ENCODE assay signal across 9 mouse cellular contexts in genomic region chr17:12094827-12095590, GRCm38 (mm10). TPM values are rescaled to one million over a fixed set of nuclear protein-coding genes. Genes with fewer than 3 reads are reported as not detected.
DNase-seq lines count a peak whose midpoint lies in the region; ATAC-seq and TF ChIP-seq lines count a peak whose summit lies in the region.
"Had no signal": no experiment of that assay in that cellular context is flagged by ENCODE, and none has a peak within 500 bp of the region (broad histone marks: within the 10 kb centered on the region; RNA-seq: fewer than 3 reads in every experiment).

No protein-coding gene starts in this region.

- no peaks in the 10 kb centered on the region for H3K79me3 ChIP-seq in C2C12 (ENCODE audit: low read depth)

- H3K79me2 ChIP-seq in C2C12 (ENCODE audit: control insufficient read depth, insufficient read depth), result no peaks in the 10 kb centered on the region

- H3ac ChIP-seq in C2C12 (ENCODE audit: control insufficient read depth, insufficient read length, low read depth), result no peak overlapping the region

- TF ChIP-seq CTCF in C2C12 (IDR thresholded peaks at IDR 0.05; ENCODE audit: control insufficient read depth, insufficient read depth, insufficient read length), result no peak
- TF ChIP-seq CTCF in brain, embryonic 14.5 days (IDR thresholded peaks at IDR 0.05; ENCODE audit: borderline replicate concordance, extremely low read depth, insufficient read depth, insufficient read length), result no peak

- TF ChIP-seq POLR2A in brain, embryonic 14.5 days (IDR thresholded peaks at IDR 0.05; ENCODE audit: borderline replicate concordance, extremely low read depth, insufficient read depth, insufficient read length, poor library complexity, severe bottlenecking), result no peak

- no peaks in the 10 kb centered on the region for H3K27me3 ChIP-seq in C2C12 (ENCODE audit: control insufficient read depth, insufficient read depth, insufficient read length)

- no peak for ATAC-seq in erythroblast, adult 5-6 weeks (replicated peaks; ENCODE audit: low FRiP score, poor library complexity, severe bottlenecking)

- H3K36me3 ChIP-seq in C2C12 (ENCODE audit: control insufficient read depth, insufficient read depth), result no peaks in the 10 kb centered on the region

- peak; percentile 89 for DNase-seq in heart, adult 11 months
- DNase-seq in heart, postnatal 10 days, result no peak
- peak; percentile 35 for DNase-seq in brain, embryonic 14.5 days (ENCODE audit: low read depth)
- DNase-seq in lung, postnatal 14 days, result peak; percentile 55
- DNase-seq in right cerebral cortex, postnatal 10 days (ENCODE audit: low spot score in 2 of 2), result no peak
- DNase-seq in T-cell, adult 2 months (ENCODE audit: low spot score), result no peak
- DNase-seq: kidney, postnatal 10 days had no signal

- no peak overlapping the region for H3K4me3 ChIP-seq in C2C12 (ENCODE audit: insufficient read depth, poor library complexity, severe bottlenecking)

- intact Hi-C loops in heart, postnatal 10 days (cut with DNase I), result no loop called here

TF ChIP-seq in C2C12, 6 proteins besides CTCF, POLR2A, EP300 and RAD21:
- TF ChIP-seq MYOG (IDR thresholded peaks at IDR 0.05; ENCODE audit: control insufficient read depth, extremely low read depth, insufficient read length) (no peak), CEBPB (IDR thresholded peaks at IDR 0.05; ENCODE audit: low read depth) (peak; percentile 59), MYOD1 (IDR thresholded peaks at IDR 0.05; ENCODE audit: control insufficient read depth, insufficient read length, low read depth) (peak; percentile 43), USF1 (IDR thresholded peaks at IDR 0.05; ENCODE audit: low read depth) (no peak), FOSL1 (IDR thresholded peaks at IDR 0.05; ENCODE audit: insufficient read depth, low read length, poor library complexity, severe bottlenecking) (peak; percentile 98), MAX (IDR thresholded peaks at IDR 0.05) (peak; percentile 50)
TF ChIP-seq in C2C12: peak in this region for 4.

RNA-seq across cellular contexts. Expression of gene Agpat4, which starts 23.5 kb away (rescaled TPM):
- 10 to 100 TPM in 1 of 2 experiments, 1 to 10 TPM in 1; 8.4 to 10.2 TPM for total RNA-seq in heart, postnatal 10 days (2021)
- polyA plus RNA-seq in C2C12 (2012; fragmentation: generic; extraction: Trizol), result 25.3 TPM
- 27.6 and 35.2 TPM in 2 replicates for polyA plus RNA-seq in brain, embryonic 14.5 days (2012; rRNA removed)
- 73.6 and 79.0 TPM in 2 replicates for total RNA-seq in erythroblast, adult 5-6 weeks (2015; ENCODE audit: low replicate concordance)
- 99.3 and 133 TPM in 2 replicates for total RNA-seq in erythroblast, adult 5-6 weeks (2017; ENCODE audit: low replicate concordance)

Comparison
In these comparisons a context has a peak if more than half of its experiments do, and no peak if none do; other contexts are left out.
1. DNase-seq: peak in heart, adult 11 months (single experiment), brain, embryonic 14.5 days (single experiment) and lung, postnatal 14 days (single experiment); none in heart, postnatal 10 days (0 of 2), right cerebral cortex, postnatal 10 days (0 of 2) and T-cell, adult 2 months (single experiment).
2. RNA of gene Agpat4, which starts 23.5 kb away (total RNA-seq): 73.6 to 133 TPM in erythroblast, adult 5-6 weeks; 8.4 to 10.2 TPM in heart, postnatal 10 days; every median in the first group is over 4 times any median in the second.